Mouse (Mus musculus) liver, postnatal 0 days (tissue): ENCODE measurements around the gene Tomm34. TPM values are rescaled to one million over a fixed set of nuclear protein-coding genes. Genes with fewer than 3 reads are reported as not detected.

ENCODE experiments used
- ATAC-seq: fragments of 200-750 bp; cut with Nextera tagmentation; 2 replicates; pipeline ENCODE4 v1.8.0; 2017; ENCODE audit warnings: mild to moderate bottlenecking, moderate library complexity
- DNase-seq: peaks from one replicate; pipeline ENCODE4 v3.0.0-alpha.2; 2016
- H3K27ac ChIP-seq: fragments of 300-500 bp; sonication (generic); 2 replicates; pipeline ENCODE4 v1.5.1; 2014; ENCODE audit warnings: antibody characterized with exemption, moderate library complexity, mild to moderate bottlenecking, low read depth
- H3K27me3 ChIP-seq: fragments of 300-500 bp; sonication (generic); 2 replicates; pipeline ENCODE4 v1.6.1; 2014; ENCODE audit warnings: low read length, control low read depth, mixed read lengths; ENCODE audit not compliant: insufficient read depth
- H3K36me3 ChIP-seq: fragments of 300-500 bp; sonication (generic); replicated peaks from 2 replicates; pipeline ENCODE4 v1.6.1; 2014; ENCODE audit warnings: mild to moderate bottlenecking, control low read depth, low read length, moderate library complexity, mixed read lengths; ENCODE audit not compliant: insufficient read depth
- H3K4me1 ChIP-seq: fragments of 300-500 bp; sonication (generic); 2 replicates; pipeline ENCODE4 v1.6.1; 2014; ENCODE audit warnings: antibody characterized with exemption, mild to moderate bottlenecking, control low read depth; ENCODE audit not compliant: insufficient read depth
- H3K4me2 ChIP-seq: fragments of 300-500 bp; sonication (generic); 2 replicates; pipeline ENCODE4 v1.6.1; 2014; ENCODE audit warnings: low read depth, mild to moderate bottlenecking, low read length, moderate library complexity, mixed read lengths
- H3K4me3 ChIP-seq: fragments of 300-500 bp; sonication (generic); 2 replicates; pipeline ENCODE4 v1.5.1; 2014; ENCODE audit warnings: low read depth, low read length
- H3K9ac ChIP-seq: fragments of 300-500 bp; sonication (generic); replicated peaks from 2 replicates; pipeline ENCODE4 v1.6.1; 2014; ENCODE audit warnings: mild to moderate bottlenecking, moderate library complexity
- H3K9me3 ChIP-seq: fragments of 300-500 bp; sonication (generic); 2 replicates; pipeline ENCODE4 v1.6.1; 2016; ENCODE audit warnings: mild to moderate bottlenecking, control low read depth, low read length, mixed read lengths
- CTCF ChIP-seq: sonication (generic); IDR thresholded peaks from 2 replicates; pipeline ENCODE4 v1.5.1; 2016; ENCODE audit warnings: antibody characterized with exemption, low read depth
- EP300 ChIP-seq: IDR thresholded peaks from 2 replicates; pipeline ENCODE4 v1.6.1; 2016; ENCODE audit warnings: antibody characterized with exemption, low read depth, mild to moderate bottlenecking
- WGBS: fragments of 180-500 bp; shearing (Covaris S2); extraction: QIAGEN DNeasy Blood & Tissue Kit; methylation state at CpG from one replicate; pipeline ENCODE4 v1.1.7; 2014; ENCODE audit not compliant: insufficient replicate concordance; 5-methylcytosine and 5-hydroxymethylcytosine counted together
- polyA plus RNA-seq: library from polyadenylated mRNA; unstranded; fragments of >200 nt; fragmentation: Nextera tagmentation; extraction: Ambion mirVana; gene quantifications from 2 replicates; pipeline ENCODE4 v1.2.1, GENCODE M21; 2015

Tomm34 gene
- polyA plus RNA-seq, 1 experiment from 2014 or later, result 13.3 TPM

DNA sequence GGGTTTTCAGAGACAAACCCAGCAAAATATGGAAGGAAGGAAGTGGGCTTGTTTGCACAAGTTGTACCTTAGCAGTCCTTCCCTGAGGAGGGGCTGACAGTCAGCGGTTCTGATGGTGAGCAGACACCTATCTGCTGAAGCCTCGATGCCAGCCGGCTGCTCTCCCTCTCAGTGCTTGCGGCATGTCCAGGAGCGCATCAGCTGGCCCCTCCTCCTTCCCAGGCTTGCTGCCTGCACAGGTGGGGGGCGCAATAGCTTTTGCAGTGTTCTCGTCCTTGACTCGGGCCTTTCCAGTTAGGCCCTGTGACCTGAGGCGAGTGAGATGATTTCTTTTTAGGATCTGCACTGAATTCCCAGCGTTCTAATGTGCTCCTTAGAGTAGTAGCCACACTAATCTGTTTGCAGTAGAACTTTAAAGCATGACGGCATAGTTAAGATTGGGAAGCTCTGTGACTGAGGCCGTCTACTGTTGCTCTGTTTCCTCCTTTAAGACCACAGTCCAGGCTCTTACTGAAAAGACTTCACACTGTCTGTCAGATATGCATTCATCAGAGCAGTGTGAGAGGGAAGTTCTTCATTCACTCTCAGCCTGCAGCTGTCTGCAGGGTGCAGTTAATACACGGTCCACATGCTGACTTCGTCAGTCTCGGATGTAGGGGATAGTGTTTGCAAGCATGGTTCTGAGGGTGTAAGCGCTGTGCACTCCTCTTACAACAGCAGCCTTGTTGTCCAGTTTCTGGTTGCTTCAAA is 36.3 kb upstream of the Tomm34 start:
- no peaks in the 10 kb centered on the region for H3K27me3 ChIP-seq
- H3K27ac ChIP-seq, result no peak overlapping the region
- no peaks in the 10 kb centered on the region for H3K4me1 ChIP-seq
- H3K9me3 ChIP-seq, result no peaks in the 10 kb centered on the region
- WGBS, result 78% methylated on average over 16 of the region's 16 CpGs
- no peak overlapping the region for H3K9ac ChIP-seq
- H3K36me3 ChIP-seq, result peaks cover 43% of the 10 kb centered on the region
- DNase-seq (no peak), ATAC-seq (no peak)
- no peak overlapping the region for H3K4me2 ChIP-seq
- TF ChIP-seq CTCF (no peak), EP300 (no peak)
- no peak overlapping the region for H3K4me3 ChIP-seq

GRCm38 (mm10) chr2:164106287-164107035 is 35.5 kb upstream of the Tomm34 start:
- H3K4me2 ChIP-seq, result no peak overlapping the region
- 89% methylated on average over 14 of the region's 14 CpGs for WGBS
- H3K4me1 ChIP-seq, result no peaks in the 10 kb centered on the region
- no peak overlapping the region for H3K4me3 ChIP-seq
- no peak for DNase-seq
- no peaks in the 10 kb centered on the region for H3K27me3 ChIP-seq
- H3K9me3 ChIP-seq, result no peaks in the 10 kb centered on the region
- H3K36me3 ChIP-seq, result peaks cover 44% of the 10 kb centered on the region
- H3K27ac ChIP-seq, result no peak overlapping the region
- TF ChIP-seq EP300, result no peak
- TF ChIP-seq CTCF, result no peak
- ATAC-seq, result no peak
- H3K9ac ChIP-seq, result no peak overlapping the region

DNA sequence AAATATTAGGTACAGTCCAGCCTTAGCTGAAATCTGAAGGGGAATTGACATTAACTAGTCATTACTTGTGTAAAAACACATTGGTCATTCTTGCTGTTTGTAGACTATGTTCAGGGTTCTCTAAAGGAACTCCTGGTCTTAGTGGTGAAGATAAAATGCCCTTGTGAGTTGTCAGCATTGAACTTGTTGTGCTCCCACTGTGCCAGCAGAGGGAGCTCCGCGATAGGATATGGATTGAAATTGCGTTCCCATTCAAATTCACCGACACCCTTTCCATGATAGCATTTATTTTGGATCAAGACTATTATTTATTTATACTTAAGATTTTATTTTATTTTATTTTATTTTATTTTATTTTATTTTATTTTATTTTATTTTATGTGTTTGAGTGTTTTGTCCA is 32.5 kb upstream of the Tomm34 start:
- WGBS, result 33% methylated on average over 4 of the region's 4 CpGs

DNA sequence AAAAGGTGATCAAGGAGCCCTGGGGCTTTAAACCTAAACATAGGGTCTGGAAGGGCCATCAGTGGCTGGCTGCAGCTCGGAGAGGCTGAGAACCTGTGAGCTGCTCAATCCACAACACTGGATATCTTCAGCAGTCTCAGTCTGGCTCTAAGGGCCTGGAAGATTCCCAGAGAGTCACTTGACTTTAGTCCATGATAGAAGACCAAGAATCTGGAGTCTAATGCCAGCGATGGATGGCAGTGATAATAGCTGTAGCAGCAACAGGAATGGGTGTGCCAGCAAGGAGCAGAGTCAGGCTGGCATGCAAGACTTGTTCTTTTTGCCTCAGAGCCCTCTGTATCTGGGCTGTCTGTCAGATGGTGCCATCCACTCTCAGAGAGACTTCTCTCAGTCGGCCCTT is 31.4 kb upstream of the Tomm34 start:
- H3K27ac ChIP-seq, result no peak overlapping the region
- H3K36me3 ChIP-seq, result peaks cover 67% of the 10 kb centered on the region
- DNase-seq (no peak), ATAC-seq (no peak)
- WGBS, result 68% methylated on average over 3 of the region's 3 CpGs
- no peaks in the 10 kb centered on the region for H3K27me3 ChIP-seq
- no peak for TF ChIP-seq EP300
- no peak for TF ChIP-seq CTCF
- H3K9me3 ChIP-seq, result no peaks in the 10 kb centered on the region
- H3K9ac ChIP-seq, result no peak overlapping the region
- no peak overlapping the region for H3K4me2 ChIP-seq
- H3K4me1 ChIP-seq, result no peaks in the 10 kb centered on the region
- no peak overlapping the region for H3K4me3 ChIP-seq

More for the DNA sequence above, 32.5 kb upstream of the Tomm34 start:
- Histone ChIP-seq H3K9ac (no peak overlapping the region), H3K4me3 (no peak overlapping the region), H3K4me2 (no peak overlapping the region), H3K27me3 (no peaks in the 10 kb centered on the region), H3K27ac (no peak overlapping the region), H3K4me1 (no peaks in the 10 kb centered on the region), H3K9me3 (no peaks in the 10 kb centered on the region), H3K36me3 (peaks cover 61% of the 10 kb centered on the region)
- ATAC-seq (no peak), DNase-seq (peak; percentile 64)
- TF ChIP-seq CTCF (peak; percentile 83), EP300 (no peak)

GRCm38 (mm10) chr2:164101936-164102335 is 31.0 kb upstream of the Tomm34 start:
- Histone ChIP-seq H3K9me3 (no peaks in the 10 kb centered on the region), H3K36me3 (peaks cover 63% of the 10 kb centered on the region), H3K4me1 (no peaks in the 10 kb centered on the region), H3K9ac (no peak overlapping the region), H3K27ac (no peak overlapping the region), H3K4me3 (no peak overlapping the region), H3K27me3 (no peaks in the 10 kb centered on the region), H3K4me2 (no peak overlapping the region)
- ATAC-seq, result no peak
- whole genome bisulfite sequencing, result 90% methylated on average over 1 of the region's 1 CpGs
- no peak for DNase-seq
- no peak for TF ChIP-seq CTCF
- no peak for TF ChIP-seq EP300

- peaks cover 66% of the 10 kb centered on the region for H3K36me3 ChIP-seq
These were observed 27.8 kb upstream of the Tomm34 start for GRCm38 (mm10) chr2:164098603-164099250.

More at GRCm38 (mm10) chr2:164098603-164099250, 27.8 kb upstream of the Tomm34 start:
- H3K27ac ChIP-seq, result no peak overlapping the region
- H3K4me1 ChIP-seq, result no peaks in the 10 kb centered on the region
- DNase-seq, result no peak
- no peak for ATAC-seq
- H3K9me3 ChIP-seq, result no peaks in the 10 kb centered on the region
- TF ChIP-seq EP300 (no peak), CTCF (no peak)
- H3K27me3 ChIP-seq, result no peaks in the 10 kb centered on the region
- H3K9ac ChIP-seq, result no peak overlapping the region
- 91% methylated on average over 11 of the region's 11 CpGs for WGBS
- H3K4me2 ChIP-seq, result no peak overlapping the region
- no peak overlapping the region for H3K4me3 ChIP-seq
